Mouse (Mus musculus) cerebellum, postnatal 36 days (tissue): ENCODE results near the gene Gm3233.
A peak's percentile ranks its signal among the peaks of the same experiment; 100 is the strongest.
"Not testable (repeated sequence)": the region's sequence is repeated elsewhere in the genome, so short reads cannot be mapped to it uniquely, and the experiment has no call there.

Experiments
- DNase-seq, 2 experiments: peaks; one replicate each; pipeline ENCODE4 v3.0.0; 2021 to 2022; ENCODE audit warnings: mixed read lengths in 2 of 2

The Gm3233 gene

GRCm38 (mm10) chr10:77726186-77726585, 33.3 kb downstream of the Gm3233 start, which contains the start of gene Gm10100:
Gm10100 (plus strand) TSS chr10:77726486.
- peak; percentile 4 to 15 for DNase-seq

- DNase-seq, result no peak
Observed at GRCm38 (mm10) chr10:77724855-77725254, 34.6 kb downstream of the Gm3233 start.

DNA sequence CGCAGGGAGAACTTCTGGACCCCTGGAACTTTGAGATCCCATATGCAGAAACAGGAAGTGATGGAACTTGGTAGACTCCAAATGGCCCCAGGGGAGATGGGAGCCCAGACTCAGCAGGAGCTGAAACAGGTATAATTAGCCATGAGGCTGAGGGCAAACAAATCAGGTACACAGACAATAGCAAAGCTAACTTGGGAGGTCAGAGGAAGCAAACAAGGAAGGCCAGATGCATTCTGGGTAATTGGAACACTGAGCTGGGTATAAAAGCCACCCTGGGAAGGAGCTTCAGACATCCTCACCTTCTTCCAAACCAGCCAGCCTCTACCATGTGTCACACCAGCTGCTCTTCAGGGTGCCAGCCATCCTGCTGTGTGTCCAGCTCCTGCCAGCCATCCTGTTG, 39.2 kb downstream of the Gm3233 start, which contains the start of gene Krtap12-1:
Gene Krtap12-1, plus strand, starts transcription at position 301 of the 400 bp plus-strand sequence.
- DNase-seq, result not testable (repeated sequence)

DNA sequence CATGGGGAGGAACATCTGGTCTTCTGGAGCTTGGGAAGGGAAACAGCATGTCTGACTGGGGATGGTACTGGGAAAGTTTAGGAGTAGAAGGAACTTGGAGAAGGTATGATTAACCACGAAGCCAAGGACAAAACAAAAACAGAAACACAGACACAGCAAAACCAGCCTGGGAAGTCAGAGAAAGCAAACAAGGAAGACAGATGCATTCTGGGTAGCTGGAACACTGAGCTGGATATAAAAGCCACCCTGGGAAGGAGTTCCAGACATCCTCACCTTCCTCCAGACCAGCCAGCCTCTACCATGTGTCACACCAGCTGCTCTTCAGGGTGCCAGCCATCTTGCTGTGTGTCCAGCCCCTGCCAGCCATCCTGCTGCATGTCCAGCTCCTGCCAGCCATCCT, 44.0 kb downstream of the Gm3233 start, which contains the start of gene Gm10142:
Gene Gm10142, plus strand, starts transcription at position 301 of the 400 bp plus-strand sequence.
- no peak for DNase-seq

GRCm38 (mm10) chr10:77713734-77714133, 45.7 kb downstream of the Gm3233 start:
- DNase-seq, result no peak

- not testable (repeated sequence) for DNase-seq
Observed at GRCm38 (mm10) chr10:77711157-77711556, 48.3 kb downstream of the Gm3233 start, which contains the start of gene Gm10024. Gm10024 (plus strand) TSS chr10:77711457.

- no peak for DNase-seq
Observed at GRCm38 (mm10) chr10:77709831-77710230, 49.7 kb downstream of the Gm3233 start.
